Mouse (Mus musculus): Measurements from ENCODE around the gene Map7.

DNA sequence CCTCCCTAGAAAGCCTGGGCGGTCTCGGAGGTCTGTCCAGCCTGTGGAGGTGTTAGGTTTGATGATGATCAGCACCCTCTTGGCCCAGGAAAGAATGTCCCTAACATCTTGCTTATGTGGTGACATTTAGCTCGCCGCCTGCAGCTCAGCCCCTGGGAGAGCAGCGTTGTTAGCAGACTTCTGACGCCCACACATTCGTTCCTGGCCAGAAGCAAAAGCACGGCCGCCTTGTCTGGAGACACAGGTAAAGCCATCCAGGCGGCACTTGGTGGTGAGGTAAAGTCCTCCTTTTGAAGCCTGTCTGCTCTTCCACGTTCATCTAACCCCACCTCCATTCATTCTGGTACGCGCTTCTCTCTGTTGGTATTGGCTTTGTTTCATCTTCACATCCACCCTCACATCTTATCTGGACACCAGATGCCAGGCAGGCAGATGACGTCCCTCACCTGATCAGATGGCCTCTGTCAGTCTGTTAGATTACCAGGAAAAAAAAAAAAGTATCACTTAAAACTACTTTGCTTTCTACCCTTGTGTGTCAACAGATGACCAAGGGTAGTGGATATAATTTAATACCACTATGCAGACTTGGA lies 108.9 kb downstream of the Map7 start:
- no peak for TF ChIP-seq TCF12 (IDR thresholded peaks at IDR 0.05; ENCODE audit: insufficient read depth, poor library complexity, severe bottlenecking)
- TF ChIP-seq POLR2A (IDR thresholded peaks at IDR 0.05; ENCODE audit: insufficient read length, low read depth) = no peak
- TF ChIP-seq E2F4 (IDR thresholded peaks at IDR 0.05; ENCODE audit: insufficient read depth) = no peak
- no peak for TF ChIP-seq MYOG (IDR thresholded peaks at IDR 0.05; ENCODE audit: control insufficient read depth in 1 of 3, insufficient read depth in 1 of 3, insufficient read length in 2 of 3, low read depth in 2 of 3)
- no peak for TF ChIP-seq MAX (IDR thresholded peaks at IDR 0.05; ENCODE audit: low read depth)
- no peak for TF ChIP-seq MYOD1 (IDR thresholded peaks at IDR 0.05; ENCODE audit: control insufficient read depth in 1 of 3, insufficient read length in 2 of 3, low read depth in 2 of 3)
- no peak for TF ChIP-seq USF1 (IDR thresholded peaks at IDR 0.05; ENCODE audit: low read depth)
- TF ChIP-seq CEBPB (IDR thresholded peaks at IDR 0.05; ENCODE audit: insufficient read depth, poor library complexity, severe bottlenecking) = no peak
- no peak for TF ChIP-seq POLR2AphosphoS2 (IDR thresholded peaks at IDR 0.05; ENCODE audit: insufficient read length, low read depth)
- no peak for TF ChIP-seq TCF3 (IDR thresholded peaks at IDR 0.05; ENCODE audit: insufficient read length, low read depth)
